Mouse (Mus musculus): ENCODE measurements around the gene Pcyt1a. TPM values are rescaled to one million over a fixed set of nuclear protein-coding genes. Genes with fewer than 3 reads are reported as not detected.
A peak's percentile ranks its signal among the peaks of the same experiment; 100 is the strongest.
"Not testable (repeated sequence)": the region's sequence is repeated elsewhere in the genome, so short reads cannot be mapped to it uniquely, and the experiment has no call there.

Gene Pcyt1a
- polyA plus RNA-seq, 1 experiment from 2014 or later = 65.5 TPM

- WGBS = 14% methylated on average over 7 of the region's 7 CpGs
- Histone ChIP-seq H3K9me3 (no peaks in the 10 kb centered on the region), H3K4me3 (replicated peaks) (no peak overlapping the region), H3K36me3 (no peaks in the 10 kb centered on the region), H3K4me2 (replicated peaks) (peak overlapping the region; percentile 50), H3K4me1 (replicated peaks) (0 out of 2 replicates have a peak, but pooled peaks cover 2% of the 10 kb centered on the region), H3K27ac (peak overlapping the region; percentile 81), H3K27me3 (replicated peaks) (no peaks in the 10 kb centered on the region), H3K9ac (no peak overlapping the region)
- peak; percentile 87 for ATAC-seq
These were observed 53.7 kb downstream of the Pcyt1a start for GRCm38 (mm10) chr16:32484431-32484871.

GRCm38 (mm10) chr16:32485209-32485608 lies 54.5 kb downstream of the Pcyt1a start:
- 49% methylated on average over 2 of the region's 2 CpGs for WGBS
- no peak for ATAC-seq
- no peaks in the 10 kb centered on the region for H3K36me3 ChIP-seq
- H3K9me3 ChIP-seq = no peaks in the 10 kb centered on the region
- H3K27ac ChIP-seq = peak overlapping the region; percentile 81
- peak overlapping the region; percentile 25 for H3K4me3 ChIP-seq (replicated peaks)
- H3K27me3 ChIP-seq (replicated peaks) = no peaks in the 10 kb centered on the region
- peak overlapping the region; percentile 50 for H3K4me2 ChIP-seq (replicated peaks)
- H3K9ac ChIP-seq = 0 out of 2 replicates have a peak overlapping the region, but pooled peaks have one; percentile 30
- 0 out of 2 replicates have a peak, but pooled peaks cover 2% of the 10 kb centered on the region for H3K4me1 ChIP-seq (replicated peaks)

GRCm38 (mm10) chr16:32486046-32486445 lies 55.3 kb downstream of the Pcyt1a start:
- no peaks in the 10 kb centered on the region for H3K9me3 ChIP-seq
- peak overlapping the region; percentile 81 for H3K27ac ChIP-seq
- H3K36me3 ChIP-seq = no peaks in the 10 kb centered on the region
- H3K9ac ChIP-seq = peak overlapping the region; percentile 30; the same call in 1 of the 2 replicates
- H3K4me3 ChIP-seq (replicated peaks) = peak overlapping the region; percentile 25
- no peaks in the 10 kb centered on the region for H3K27me3 ChIP-seq (replicated peaks)
- WGBS = 54% methylated on average over 6 of the region's 6 CpGs
- peak overlapping the region; percentile 50 for H3K4me2 ChIP-seq (replicated peaks)
- H3K4me1 ChIP-seq (replicated peaks) = 0 out of 2 replicates have a peak, but pooled peaks cover 2% of the 10 kb centered on the region
- ATAC-seq = no peak

- Histone ChIP-seq H3K9ac (no peak within 1 kb of the TSS), H3K9me3 (no peaks in the 10 kb centered on the region), H3K4me3 (replicated peaks) (peak within 1 kb of the TSS; percentile 22), H3K27ac (peak within 1 kb of the TSS; percentile 87), H3K4me2 (replicated peaks) (peak within 1 kb of the TSS; percentile 47), H3K4me1 (replicated peaks) (0 out of 2 replicates have a peak, but pooled peaks cover 2% of the 10 kb centered on the region), H3K36me3 (no peaks in the 10 kb centered on the region), H3K27me3 (replicated peaks) (no peaks in the 10 kb centered on the region)
- ATAC-seq = peak; percentile 78
- 33% methylated on average over 15 of the region's 15 CpGs for WGBS
These were observed 56.8 kb downstream of the Pcyt1a start, which contains the start of gene Slc51a for GRCm38 (mm10) chr16:32487234-32488111. Gene Slc51a (minus strand): TSS chr16:32487879.

GRCm38 (mm10) chr16:32488939-32489338 lies 58.2 kb downstream of the Pcyt1a start:
- peak; percentile 34 for ATAC-seq
- 74% methylated on average over 3 of the region's 3 CpGs for WGBS
- no peaks in the 10 kb centered on the region for H3K27me3 ChIP-seq (replicated peaks)
- peak overlapping the region; percentile 60 for H3K27ac ChIP-seq
- no peak overlapping the region for H3K9ac ChIP-seq
- H3K4me2 ChIP-seq (replicated peaks) = no peak overlapping the region
- no peaks in the 10 kb centered on the region for H3K36me3 ChIP-seq
- H3K4me3 ChIP-seq (replicated peaks) = no peak overlapping the region
- H3K4me1 ChIP-seq (replicated peaks) = no peaks in the 10 kb centered on the region
- no peaks in the 10 kb centered on the region for H3K9me3 ChIP-seq

GRCm38 (mm10) chr16:32494371-32494770 lies 63.6 kb downstream of the Pcyt1a start:
- not testable (repeated sequence) for H3K4me3 ChIP-seq (replicated peaks); H3K36me3 ChIP-seq; H3K4me2 ChIP-seq (replicated peaks); H3K9ac ChIP-seq; H3K27ac ChIP-seq; H3K9me3 ChIP-seq; H3K4me1 ChIP-seq (replicated peaks); ATAC-seq; H3K27me3 ChIP-seq (replicated peaks)
- WGBS = 54% methylated on average over 6 of the region's 6 CpGs

GRCm38 (mm10) chr16:32495965-32496364 lies 65.2 kb downstream of the Pcyt1a start, which contains the start of gene Zdhhc19:
Gene Zdhhc19 (plus strand): TSS chr16:32496265.
- no peak for ATAC-seq

GRCm38 (mm10) chr16:32498996-32499395 lies 68.3 kb downstream of the Pcyt1a start:
- Histone ChIP-seq H3K4me1 (replicated peaks) (peaks cover 8% of the 10 kb centered on the region; the same call in 1 of the 2 replicates), H3K27me3 (replicated peaks) (no peaks in the 10 kb centered on the region; the same call in 1 of the 2 replicates), H3K9me3 (no peaks in the 10 kb centered on the region), H3K9ac (no peak overlapping the region), H3K36me3 (no peaks in the 10 kb centered on the region), H3K27ac (no peak overlapping the region), H3K4me3 (replicated peaks) (no peak overlapping the region), H3K4me2 (replicated peaks) (no peak overlapping the region)
- 64% methylated on average over 13 of the region's 13 CpGs for WGBS
- ATAC-seq = no peak

More at GRCm38 (mm10) chr16:32495965-32496364, 65.2 kb downstream of the Pcyt1a start, which contains the start of gene Zdhhc19:
- Histone ChIP-seq H3K9ac (no peak within 1 kb of the TSS), H3K4me1 (replicated peaks) (0 out of 2 replicates have a peak, but pooled peaks cover 2% of the 10 kb centered on the region), H3K27me3 (replicated peaks) (no peaks in the 10 kb centered on the region), H3K4me3 (replicated peaks) (no peak within 1 kb of the TSS), H3K4me2 (replicated peaks) (no peak within 1 kb of the TSS), H3K27ac (no peak within 1 kb of the TSS), H3K36me3 (no peaks in the 10 kb centered on the region), H3K9me3 (no peaks in the 10 kb centered on the region)
- WGBS = 63% methylated on average over 3 of the region's 3 CpGs

GRCm38 (mm10) chr16:32499430-32500037 lies 68.8 kb downstream of the Pcyt1a start:
- ATAC-seq = peak; percentile 89

GRCm38 (mm10) chr16:32501459-32501858 lies 70.7 kb downstream of the Pcyt1a start:
- no peak for ATAC-seq
- 78% methylated on average over 7 of the region's 7 CpGs for WGBS
- H3K4me2 ChIP-seq (replicated peaks) = no peak overlapping the region

More at GRCm38 (mm10) chr16:32499430-32500037, 68.8 kb downstream of the Pcyt1a start:
- WGBS = 7% methylated on average over 22 of the region's 22 CpGs
- Histone ChIP-seq H3K36me3 (no peaks in the 10 kb centered on the region), H3K27ac (no peak overlapping the region), H3K9me3 (no peaks in the 10 kb centered on the region), H3K4me3 (replicated peaks) (peak overlapping the region; percentile 27), H3K4me1 (replicated peaks) (peaks cover 8% of the 10 kb centered on the region; the same call in 1 of the 2 replicates), H3K27me3 (replicated peaks) (no peaks in the 10 kb centered on the region; the same call in 1 of the 2 replicates), H3K9ac (peak overlapping the region; percentile 26), H3K4me2 (replicated peaks) (peak overlapping the region; percentile 67)

GRCm38 (mm10) chr16:32502621-32503335 lies 72.1 kb downstream of the Pcyt1a start:
- Histone ChIP-seq H3K36me3 (no peaks in the 10 kb centered on the region), H3K4me2 (replicated peaks) (no peak overlapping the region), H3K4me1 (replicated peaks) (peaks cover 11% of the 10 kb centered on the region; the same call in 1 of the 2 replicates), H3K9ac (no peak overlapping the region), H3K9me3 (no peaks in the 10 kb centered on the region), H3K27me3 (replicated peaks) (no peaks in the 10 kb centered on the region; the same call in 1 of the 2 replicates), H3K27ac (no peak overlapping the region), H3K4me3 (replicated peaks) (no peak overlapping the region)
- WGBS = 81% methylated on average over 12 of the region's 12 CpGs
- no peak for ATAC-seq

More at GRCm38 (mm10) chr16:32501459-32501858, 70.7 kb downstream of the Pcyt1a start:
- H3K36me3 ChIP-seq = no peaks in the 10 kb centered on the region
- H3K27me3 ChIP-seq (replicated peaks) = no peaks in the 10 kb centered on the region; the same call in 1 of the 2 replicates
- peaks cover 8% of the 10 kb centered on the region; the same call in 1 of the 2 replicates for H3K4me1 ChIP-seq (replicated peaks)
- no peak overlapping the region for H3K27ac ChIP-seq
- no peaks in the 10 kb centered on the region for H3K9me3 ChIP-seq
- H3K4me3 ChIP-seq (replicated peaks) = no peak overlapping the region
- H3K9ac ChIP-seq = no peak overlapping the region
